Mouse (Mus musculus): ENCODE measurements around the gene Gm42420. TPM values are rescaled to one million over a fixed set of nuclear protein-coding genes. Genes with fewer than 3 reads are reported as not detected.

Gm42420 gene
- polyA plus RNA-seq, 1 experiment from 2014 or later, result 0.88 TPM

DNA sequence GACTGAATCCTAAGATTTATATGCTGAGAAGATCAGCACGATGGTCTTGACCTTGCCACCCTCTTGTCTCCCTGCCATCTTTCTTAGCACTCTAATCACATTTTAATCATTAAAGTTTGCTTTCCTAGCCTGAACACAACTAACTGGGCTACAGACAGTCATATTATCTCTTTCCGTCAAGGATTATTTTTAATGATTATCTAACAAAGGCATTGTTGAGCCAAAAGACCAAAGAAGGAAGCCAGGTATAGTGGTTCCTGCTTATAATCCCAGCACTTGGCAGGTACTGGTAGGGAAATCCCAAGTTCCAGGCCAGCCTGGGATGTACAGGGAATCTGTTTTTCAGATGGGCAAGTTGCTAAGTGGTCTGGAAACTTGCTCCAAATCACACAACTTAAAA is 25.7 kb downstream of the Gm42420 start:
- H3K4me1 ChIP-seq, result no peaks in the 10 kb centered on the region
- no peaks in the 10 kb centered on the region for H3K9me3 ChIP-seq
- no peak for ATAC-seq (replicated peaks)
- no peak overlapping the region for H3K4me3 ChIP-seq
- no peak overlapping the region for H3K4me2 ChIP-seq
- no peak overlapping the region for H3K27ac ChIP-seq
- 89% methylated on average over 2 of the region's 2 CpGs for WGBS
- H3K36me3 ChIP-seq (replicated peaks), result peaks cover 21% of the 10 kb centered on the region
- H3K9ac ChIP-seq, result no peak overlapping the region
- H3K27me3 ChIP-seq (replicated peaks), result no peaks in the 10 kb centered on the region

Other genes with a start within 250 kb of the Gm42420 start
- 62.8 and 65.8 TPM in 2 replicates for gene Slc37a3, start 208.1 kb upstream of the Gm42420 start, polyA plus RNA-seq (2015; fragmentation: Nextera tagmentation; extraction: Ambion mirVana)
- gene Rab19, start 204.6 kb upstream of the Gm42420 start, polyA plus RNA-seq (2015; fragmentation: Nextera tagmentation; extraction: Ambion mirVana), result 0.31 and 0.36 TPM in 2 replicates
- 269 TPM in 2 replicates for gene Mkrn1, start 165.3 kb upstream of the Gm42420 start, polyA plus RNA-seq (2015; fragmentation: Nextera tagmentation; extraction: Ambion mirVana)
- 21.0 and 21.2 TPM in 2 replicates for gene Dennd2a, start 27.9 kb upstream of the Gm42420 start, polyA plus RNA-seq (2015; fragmentation: Nextera tagmentation; extraction: Ambion mirVana)
- gene Adck2, start 11.9 kb upstream of the Gm42420 start, polyA plus RNA-seq (2015; fragmentation: Nextera tagmentation; extraction: Ambion mirVana), result 46.3 and 53.6 TPM in 2 replicates
- gene Ndufb2, start 6.8 kb downstream of the Gm42420 start, polyA plus RNA-seq (2015; fragmentation: Nextera tagmentation; extraction: Ambion mirVana), result 389 and 418 TPM in 2 replicates
- gene Braf, start 139.7 kb downstream of the Gm42420 start, polyA plus RNA-seq (2015; fragmentation: Nextera tagmentation; extraction: Ambion mirVana), result 23.7 and 26.3 TPM in 2 replicates
- 155 and 156 TPM in 2 replicates for gene Mrps33, start 225.2 kb downstream of the Gm42420 start, polyA plus RNA-seq (2015; fragmentation: Nextera tagmentation; extraction: Ambion mirVana)